Mouse (Mus musculus) limb, embryonic 14.5 days (tissue): ENCODE measurements around the gene Pax6. TPM values are rescaled to one million over a fixed set of nuclear protein-coding genes. Genes with fewer than 3 reads are reported as not detected.

Experiments used
- ATAC-seq: fragments of 200-750 bp; cut with Nextera tagmentation; 2 replicates; pipeline ENCODE4 v1.8.0; 2017; ENCODE audit warnings: low read depth, moderate number of reproducible peaks, moderate TSS enrichment; ENCODE audit not compliant: low FRiP score
- DNase-seq: peaks from one replicate; pipeline ENCODE4 v3.0.0-alpha.2; 2015; ENCODE audit warnings: low spot score
- H3K27ac ChIP-seq: fragments of 300-500 bp; sonication (generic); replicated peaks from 2 replicates; pipeline ENCODE4 v1.5.1; 2014; ENCODE audit warnings: low read depth, mild to moderate bottlenecking, low read length, moderate library complexity, mixed read lengths
- H3K27me3 ChIP-seq: fragments of 300-500 bp; sonication (generic); 2 replicates; pipeline ENCODE4 v1.6.1; 2014; ENCODE audit warnings: low read length, mixed read lengths; ENCODE audit not compliant: control insufficient read depth, insufficient read depth
- H3K36me3 ChIP-seq: fragments of 300-500 bp; sonication (generic); 2 replicates; pipeline ENCODE4 v1.6.1; 2014; ENCODE audit warnings: mild to moderate bottlenecking, low read length, moderate library complexity, mixed read lengths; ENCODE audit not compliant: control insufficient read depth, insufficient read depth
- H3K4me1 ChIP-seq: fragments of 300-500 bp; sonication (generic); 2 replicates; pipeline ENCODE4 v1.6.1; 2014; ENCODE audit warnings: antibody characterized with exemption, low read length, mixed read lengths; ENCODE audit not compliant: control insufficient read depth, insufficient read depth
- H3K4me2 ChIP-seq: fragments of 300-500 bp; sonication (generic); replicated peaks from 2 replicates; pipeline ENCODE4 v1.6.1; 2014; ENCODE audit warnings: low read depth, mild to moderate bottlenecking, low read length, moderate library complexity; ENCODE audit not compliant: severe bottlenecking
- H3K4me3 ChIP-seq: fragments of 300-500 bp; sonication (generic); replicated peaks from 2 replicates; pipeline ENCODE4 v1.5.1; 2014; ENCODE audit warnings: low read length
- H3K9ac ChIP-seq: fragments of 300-500 bp; sonication (generic); 2 replicates; pipeline ENCODE4 v1.6.1; 2014; ENCODE audit warnings: mild to moderate bottlenecking, low read depth, low read length, moderate library complexity; ENCODE audit not compliant: severe bottlenecking
- H3K9me3 ChIP-seq: fragments of 300-500 bp; sonication (generic); 2 replicates; pipeline ENCODE4 v1.6.1; 2016; ENCODE audit warnings: low read length; ENCODE audit not compliant: control insufficient read depth
- POLR2A ChIP-seq: fragments of 200-500 bp; IDR thresholded peaks from 2 replicates; pipeline ENCODE4 v1.8.0; 2012; ENCODE audit warnings: inconsistent platforms, mild to moderate bottlenecking, moderate library complexity, borderline replicate concordance; ENCODE audit not compliant: insufficient read depth, insufficient read length; ENCODE audit errors: extremely low read depth
- WGBS: fragments of 180-500 bp; shearing (Covaris S2); extraction: QIAGEN DNeasy Blood & Tissue Kit; methylation state at CpG from one replicate; pipeline ENCODE4 v1.1.7; 2014; 5-methylcytosine and 5-hydroxymethylcytosine counted together
- polyA plus RNA-seq, 2 experiments: library from polyadenylated mRNA; depleted of rRNA in 1 of 2; stranded (reverse) in 1 of 2; unstranded in 1 of 2; fragments of >200 nt; fragmentation: Nextera tagmentation in 1 of 2; extraction: Ambion mirVana in 1 of 2; gene quantifications; 2 replicates each; pipeline versions ENCODE4 v1.2.1 to v1.2.3; 2012 to 2014

Pax6 gene
- polyA plus RNA-seq, 2 experiments, result 0.44 to 0.48 TPM

DNA sequence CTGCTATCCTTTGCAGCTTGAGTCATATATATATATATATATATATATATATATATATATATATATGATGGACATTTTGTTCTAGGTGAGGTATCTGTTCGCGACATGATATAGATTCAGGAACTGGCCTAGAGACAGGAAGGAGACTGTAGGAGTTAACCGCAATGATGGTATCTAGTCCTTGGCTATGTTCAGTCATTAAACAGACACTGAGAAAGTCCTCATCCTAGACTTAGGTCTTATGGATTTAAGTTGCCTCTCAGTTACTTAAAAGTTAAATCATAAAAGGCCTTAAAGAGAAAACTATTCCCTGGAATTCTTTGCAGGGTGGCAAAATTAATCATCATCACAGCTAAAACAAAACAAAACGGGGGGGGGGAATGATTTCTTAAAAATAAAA, 9.6 kb downstream of the Pax6 start:
- Histone ChIP-seq H3K4me3 (no peak overlapping the region), H3K9me3 (no peaks in the 10 kb centered on the region), H3K27ac (no peak overlapping the region), H3K4me2 (no peak overlapping the region), H3K9ac (no peak overlapping the region), H3K4me1 (peaks cover 14% of the 10 kb centered on the region), H3K27me3 (peaks cover 100% of the 10 kb centered on the region), H3K36me3 (no peaks in the 10 kb centered on the region)
- no peak for ATAC-seq
- no peak for DNase-seq
- TF ChIP-seq POLR2A, result no peak
- 6% methylated on average over 4 of the region's 4 CpGs for WGBS

DNA sequence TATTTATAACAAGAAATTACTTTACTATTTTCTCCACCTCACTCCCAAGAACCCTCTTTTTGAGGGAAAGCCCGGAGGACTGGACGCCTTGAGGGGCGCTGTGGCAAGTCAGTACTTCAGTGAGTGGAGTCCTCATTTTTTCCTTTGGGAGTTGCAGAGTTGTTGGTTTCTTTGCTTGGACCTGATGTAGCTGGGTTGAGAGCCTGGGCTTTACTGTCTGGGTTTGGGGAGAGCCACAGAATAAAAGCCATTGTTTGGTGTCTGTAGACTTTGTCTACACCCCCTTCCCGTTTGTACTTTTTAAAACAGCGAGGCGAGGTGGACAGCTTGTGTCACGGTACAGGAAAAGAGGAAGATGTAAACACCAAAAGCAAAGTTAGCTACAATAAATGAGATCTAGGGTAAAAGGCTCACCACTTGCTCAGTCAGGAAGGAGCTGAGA, 10.2 kb downstream of the Pax6 start:
- Histone ChIP-seq H3K36me3 (no peaks in the 10 kb centered on the region), H3K27ac (no peak overlapping the region), H3K9me3 (no peaks in the 10 kb centered on the region), H3K4me1 (peaks cover 14% of the 10 kb centered on the region), H3K4me2 (no peak overlapping the region), H3K27me3 (peaks cover 98% of the 10 kb centered on the region), H3K4me3 (no peak overlapping the region), H3K9ac (no peak overlapping the region)
- ATAC-seq, result no peak
- no peak for DNase-seq
- TF ChIP-seq POLR2A, result no peak
- WGBS, result 1% methylated on average over 7 of the region's 7 CpGs

DNA sequence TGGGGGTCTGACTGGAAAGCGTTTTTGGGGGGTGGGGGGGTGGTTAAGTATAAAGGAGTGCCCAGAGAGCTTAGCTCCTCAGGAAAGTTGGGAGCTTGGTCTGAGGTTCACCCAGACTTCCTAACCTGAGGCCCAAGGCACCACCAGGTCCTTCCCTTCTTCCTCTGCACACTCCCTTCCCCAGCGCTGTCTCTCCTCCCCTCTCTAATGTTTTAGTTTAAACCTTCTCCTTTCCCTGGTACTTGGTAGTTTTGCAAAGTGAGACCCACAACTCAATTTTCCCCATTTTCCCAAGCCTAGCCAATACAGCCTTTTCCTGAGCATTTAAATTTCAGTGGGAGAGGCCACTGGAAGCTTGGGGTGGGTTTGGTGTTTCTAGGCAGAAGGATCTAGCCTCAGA, 10.6 kb downstream of the Pax6 start:
- no peak for DNase-seq
- 4% methylated on average over 2 of the region's 2 CpGs for WGBS

DNA sequence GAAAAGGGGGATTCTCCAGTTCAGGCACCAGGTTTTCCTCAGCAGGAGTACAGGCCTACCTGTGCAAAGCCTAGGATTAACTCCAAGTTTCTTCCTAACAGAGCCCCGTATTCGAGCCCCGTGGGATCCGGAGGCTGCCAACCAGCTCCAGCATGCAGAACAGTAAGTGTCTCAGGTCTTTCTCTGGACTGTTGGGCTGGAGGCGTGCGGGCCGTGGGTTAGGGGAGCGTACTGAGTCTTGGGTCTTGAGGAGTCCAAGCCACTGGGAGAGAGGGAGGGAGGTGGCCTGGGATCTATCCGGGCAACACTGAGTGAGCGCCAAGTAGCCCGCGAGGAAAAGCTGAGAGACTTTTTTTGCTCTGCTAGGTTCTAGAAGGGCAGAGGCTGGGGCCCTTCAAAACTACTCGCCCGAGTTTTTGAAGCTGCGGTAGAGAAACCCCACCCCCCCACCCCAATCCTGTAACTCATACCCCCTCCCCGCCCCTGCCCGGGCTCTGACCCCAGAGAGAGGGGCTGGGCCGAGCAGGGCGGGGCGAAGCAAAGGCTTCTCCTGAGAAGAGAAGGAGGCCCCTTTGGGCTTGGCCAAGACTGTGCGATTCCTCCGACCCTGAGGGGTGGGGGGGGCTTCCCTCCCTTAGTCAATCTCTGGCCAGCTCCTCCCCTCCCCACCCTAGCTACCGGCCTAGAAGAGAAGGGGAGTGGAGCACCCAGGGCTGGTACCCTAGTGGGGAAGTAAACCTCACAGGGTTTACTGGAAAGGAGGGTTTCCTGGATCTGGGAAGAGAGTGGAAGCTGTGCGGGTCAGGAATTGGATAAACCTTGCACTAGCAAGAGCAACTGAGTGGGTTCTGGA, 11.7 kb downstream of the Pax6 start:
- 3% methylated on average over 22 of the region's 24 CpGs for WGBS
- H3K4me3 ChIP-seq, result no peak overlapping the region
- H3K27ac ChIP-seq, result no peak overlapping the region
- H3K9ac ChIP-seq, result no peak overlapping the region
- ATAC-seq (no peak), DNase-seq (no peak)
- H3K27me3 ChIP-seq, result peaks cover 96% of the 10 kb centered on the region
- no peak for TF ChIP-seq POLR2A
- H3K36me3 ChIP-seq, result no peaks in the 10 kb centered on the region
- peaks cover 5% of the 10 kb centered on the region; the same call in 1 of the 2 replicates for H3K4me1 ChIP-seq
- H3K4me2 ChIP-seq, result no peak overlapping the region
- H3K9me3 ChIP-seq, result no peaks in the 10 kb centered on the region

More for the DNA sequence above, 10.6 kb downstream of the Pax6 start:
- Histone ChIP-seq H3K4me2 (no peak overlapping the region), H3K27me3 (peaks cover 98% of the 10 kb centered on the region), H3K4me3 (no peak overlapping the region), H3K36me3 (no peaks in the 10 kb centered on the region), H3K9ac (no peak overlapping the region), H3K27ac (no peak overlapping the region), H3K9me3 (no peaks in the 10 kb centered on the region), H3K4me1 (peaks cover 14% of the 10 kb centered on the region)
- ATAC-seq, result no peak
- no peak for TF ChIP-seq POLR2A

DNA sequence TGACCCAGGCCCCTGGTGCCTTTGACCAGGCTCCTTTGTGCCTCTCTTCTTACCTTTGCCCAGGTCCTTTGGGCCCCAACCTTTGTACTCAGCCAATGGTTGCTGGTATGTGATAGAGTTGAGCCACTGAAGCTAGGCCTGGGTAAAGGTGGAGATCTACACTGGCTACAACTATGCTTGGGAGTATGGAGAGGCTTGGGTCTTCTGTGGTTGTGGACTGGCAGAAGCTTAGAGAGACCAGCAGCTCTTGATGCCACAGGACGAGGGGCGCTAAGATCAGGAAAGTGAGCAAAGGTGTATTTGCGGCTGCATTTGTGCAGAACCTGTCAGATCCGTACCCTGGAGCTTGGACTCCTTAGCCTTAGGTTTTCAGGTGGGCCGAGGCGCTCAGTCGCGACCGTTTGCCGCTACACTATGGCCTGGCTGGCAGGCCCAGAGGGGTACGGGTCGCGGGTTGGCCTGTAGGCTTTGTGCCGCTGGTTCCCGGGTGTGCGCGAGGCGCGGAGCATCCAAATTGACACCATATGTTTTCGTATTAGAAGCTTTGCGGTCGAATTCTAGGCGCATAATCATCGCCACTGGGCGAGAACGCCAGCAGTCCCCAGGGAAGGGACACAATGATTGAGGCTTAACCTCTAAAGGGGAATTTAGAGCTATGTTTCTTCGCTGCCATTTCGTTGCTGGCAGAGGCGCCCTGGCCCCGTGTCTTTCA, 12.5 kb downstream of the Pax6 start:
- DNase-seq (no peak), ATAC-seq (no peak)
- no peak overlapping the region for H3K27ac ChIP-seq
- no peak overlapping the region for H3K4me3 ChIP-seq
- no peak overlapping the region for H3K4me2 ChIP-seq
- no peaks in the 10 kb centered on the region for H3K9me3 ChIP-seq
- TF ChIP-seq POLR2A, result no peak
- H3K36me3 ChIP-seq, result no peaks in the 10 kb centered on the region
- peaks cover 96% of the 10 kb centered on the region for H3K27me3 ChIP-seq
- 4% methylated on average over 30 of the region's 30 CpGs for WGBS
- no peak overlapping the region for H3K9ac ChIP-seq
- peaks cover 4% of the 10 kb centered on the region; the same call in 1 of the 2 replicates for H3K4me1 ChIP-seq
